Comparison of ENCODE assay signal across 21 mouse cellular contexts in genomic region chr3:51849462-51849861, GRCm38 (mm10).
A peak's percentile ranks its signal among the peaks of the same experiment; 100 is the strongest.
DNase-seq lines count a peak whose midpoint lies in the region; ATAC-seq and TF ChIP-seq lines count a peak whose summit lies in the region.
"Had no signal": no experiment of that assay in that cellular context is flagged by ENCODE, and none has a peak within 500 bp of the region (broad histone marks: within the 10 kb centered on the region; RNA-seq: fewer than 3 reads in every experiment).

No protein-coding gene starts in this region.

- no peak for DNase-seq in forebrain, embryonic 10.5 days (ENCODE audit: extremely low spot score, low spot score)
- DNase-seq in forebrain, postnatal 0 days, result no peak
- DNase-seq in heart, postnatal 10 days, result no peak
- no peak for DNase-seq in lung, postnatal 4 days
- no peak for DNase-seq in cerebellum, postnatal 36 days
- DNase-seq: adrenal gland, postnatal 10 days; cerebellum, adult 2 months; kidney, adult 2 months; layer of hippocampus, adult 9-11 months; left cerebral cortex, postnatal 4 days; lung, postnatal 10 days; thymus, postnatal 25 days had no signal

- TF ChIP-seq CTCF in forebrain, postnatal 0 days (IDR thresholded peaks at IDR 0.05; ENCODE audit: low read depth), result no peak
- no peak for TF ChIP-seq CTCF in intestine, postnatal 0 days (IDR thresholded peaks at IDR 0.05; ENCODE audit: low read depth)

- no peak overlapping the region for H3K4me2 ChIP-seq in forebrain, postnatal 0 days (ENCODE audit: low read depth)
- H3K4me2 ChIP-seq in heart, embryonic 15.5 days, result no peak overlapping the region
- no peak overlapping the region for H3K4me2 ChIP-seq in lung, embryonic 15.5 days
- H3K4me2 ChIP-seq in intestine, postnatal 0 days (replicated peaks; ENCODE audit: low read depth), result peak overlapping the region; percentile 24
- H3K4me2 ChIP-seq: limb, embryonic 15.5 days; midbrain, embryonic 13.5 days; neural tube, embryonic 12.5 days had no signal

- 88% methylated on average over 6 of the region's 6 CpGs for WGBS in forebrain, embryonic 10.5 days
- WGBS in forebrain, postnatal 0 days, result 90% methylated on average over 6 of the region's 6 CpGs
- 46% methylated on average over 6 of the region's 6 CpGs for WGBS in heart, embryonic 15.5 days
- 30% methylated on average over 6 of the region's 6 CpGs for WGBS in lung, embryonic 15.5 days
- 16% methylated on average over 6 of the region's 6 CpGs for WGBS in intestine, postnatal 0 days

- intact Hi-C loops in heart, postnatal 10 days (cut with DNase I), result no loop called here

- no peak for ATAC-seq in forebrain, postnatal 0 days
- no peak for ATAC-seq in heart, embryonic 15.5 days (replicated peaks; ENCODE audit: insufficient number of reproducible peaks, insufficient read depth, low FRiP score, low read depth)
- no peak for ATAC-seq in lung, embryonic 15.5 days (ENCODE audit: borderline replicate concordance, extremely low read depth, low FRiP score, low TSS enrichment)
- ATAC-seq in intestine, postnatal 0 days, result no peak
- ATAC-seq: forebrain, embryonic 14.5 days; midbrain, embryonic 13.5 days had no signal

- no peak overlapping the region for H3K4me3 ChIP-seq in forebrain, embryonic 10.5 days
- no peak overlapping the region for H3K4me3 ChIP-seq in forebrain, postnatal 0 days (ENCODE audit: low read depth, low read length)
- no peak overlapping the region for H3K4me3 ChIP-seq in heart, embryonic 15.5 days
- no peak overlapping the region for H3K4me3 ChIP-seq in lung, embryonic 15.5 days
- H3K4me3 ChIP-seq in intestine, postnatal 0 days (ENCODE audit: low read depth, low read length), result no peak overlapping the region
- H3K4me3 ChIP-seq: limb, embryonic 15.5 days; midbrain, embryonic 13.5 days; neural tube, embryonic 12.5 days had no signal

- H3K27ac ChIP-seq in forebrain, embryonic 10.5 days, result 0 out of 2 replicates have a peak overlapping the region, but pooled peaks have one; percentile 20
- no peak overlapping the region for H3K27ac ChIP-seq in forebrain, postnatal 0 days (ENCODE audit: low read depth, low read length)
- H3K27ac ChIP-seq in heart, embryonic 15.5 days, result 0 out of 2 replicates have a peak overlapping the region, but pooled peaks have one; percentile 7
- H3K27ac ChIP-seq in lung, embryonic 15.5 days, result peak overlapping the region; percentile 24; the same call in 1 of the 2 replicates
- no peak overlapping the region; the same call in 1 of the 2 replicates for H3K27ac ChIP-seq in intestine, postnatal 0 days (ENCODE audit: low read depth, low read length)
- H3K27ac ChIP-seq: kidney, postnatal 0 days; limb, embryonic 15.5 days; liver, embryonic 14.5 days; neural tube, embryonic 12.5 days had no signal

- H3K4me1 ChIP-seq in forebrain, embryonic 10.5 days, result peaks cover 12% of the 10 kb centered on the region
- no peaks in the 10 kb centered on the region for H3K4me1 ChIP-seq in forebrain, postnatal 0 days (ENCODE audit: insufficient read depth)
- H3K4me1 ChIP-seq in heart, embryonic 15.5 days (replicated peaks), result peaks cover 8% of the 10 kb centered on the region
- H3K4me1 ChIP-seq in lung, embryonic 15.5 days, result peaks cover 12% of the 10 kb centered on the region
- H3K4me1 ChIP-seq in intestine, postnatal 0 days (replicated peaks; ENCODE audit: control insufficient read depth, insufficient read depth, low read length), result no peaks in the 10 kb centered on the region
- H3K4me1 ChIP-seq: limb, embryonic 15.5 days had no signal

- no peak overlapping the region for H3K9ac ChIP-seq in forebrain, postnatal 0 days
- H3K9ac ChIP-seq in heart, embryonic 15.5 days, result no peak overlapping the region
- no peak overlapping the region for H3K9ac ChIP-seq in lung, embryonic 15.5 days
- H3K9ac ChIP-seq in intestine, postnatal 0 days (ENCODE audit: low read depth, low read length), result no peak overlapping the region
- H3K9ac ChIP-seq: limb, embryonic 15.5 days; liver, embryonic 14.5 days; midbrain, embryonic 13.5 days; neural tube, embryonic 12.5 days had no signal

- H3K27me3 ChIP-seq in forebrain, embryonic 10.5 days (ENCODE audit: poor library complexity, severe bottlenecking), result no peaks in the 10 kb centered on the region
- H3K27me3 ChIP-seq in forebrain, postnatal 0 days (ENCODE audit: insufficient read depth, low read length), result no peaks in the 10 kb centered on the region
- no peaks in the 10 kb centered on the region for H3K27me3 ChIP-seq in heart, embryonic 15.5 days
- no peaks in the 10 kb centered on the region for H3K27me3 ChIP-seq in lung, embryonic 15.5 days
- no peaks in the 10 kb centered on the region for H3K27me3 ChIP-seq in intestine, postnatal 0 days (replicated peaks; ENCODE audit: control insufficient read depth, insufficient read depth, low read length)
- H3K27me3 ChIP-seq: limb, embryonic 15.5 days; midbrain, embryonic 13.5 days; neural tube, embryonic 12.5 days had no signal

- no peaks in the 10 kb centered on the region for H3K9me3 ChIP-seq in forebrain, embryonic 10.5 days
- H3K9me3 ChIP-seq in forebrain, postnatal 0 days (ENCODE audit: low read length), result no peaks in the 10 kb centered on the region
- no peaks in the 10 kb centered on the region for H3K9me3 ChIP-seq in heart, embryonic 15.5 days (replicated peaks)
- H3K9me3 ChIP-seq in lung, embryonic 15.5 days, result no peaks in the 10 kb centered on the region
- no peaks in the 10 kb centered on the region for H3K9me3 ChIP-seq in intestine, postnatal 0 days (ENCODE audit: control insufficient read depth)
- H3K9me3 ChIP-seq: limb, embryonic 15.5 days; midbrain, embryonic 13.5 days; neural tube, embryonic 12.5 days had no signal

- peaks cover 31% of the 10 kb centered on the region for H3K36me3 ChIP-seq in forebrain, embryonic 10.5 days (replicated peaks)
- no peaks in the 10 kb centered on the region for H3K36me3 ChIP-seq in forebrain, postnatal 0 days (ENCODE audit: insufficient read depth)
- H3K36me3 ChIP-seq in heart, embryonic 15.5 days, result no peaks in the 10 kb centered on the region
- no peaks in the 10 kb centered on the region for H3K36me3 ChIP-seq in lung, embryonic 15.5 days
- H3K36me3 ChIP-seq in intestine, postnatal 0 days (ENCODE audit: control insufficient read depth, insufficient read depth), result 0 out of 2 replicates have a peak, but pooled peaks cover 3% of the 10 kb centered on the region
- H3K36me3 ChIP-seq: limb, embryonic 15.5 days; midbrain, embryonic 13.5 days; neural tube, embryonic 12.5 days had no signal

Comparison
In these comparisons a context has a peak if more than half of its experiments do, and no peak if none do; other contexts are left out.
1. H3K27ac ChIP-seq: peak in forebrain, embryonic 10.5 days (single experiment), heart, embryonic 15.5 days (single experiment) and lung, embryonic 15.5 days (single experiment); none in forebrain, postnatal 0 days (single experiment) and intestine, postnatal 0 days (single experiment).